Mouse (Mus musculus): ENCODE data around the gene Meltf. TPM values are rescaled to one million over a fixed set of nuclear protein-coding genes. Genes with fewer than 3 reads are reported as not detected.

Gene Meltf
- 0.09 and 0.16 TPM in 2 replicates for polyA plus RNA-seq (2015; fragmentation: Nextera tagmentation; extraction: Ambion mirVana)

GRCm38 (mm10) chr16:31878573-31879257 is at the start of gene Meltf:
Gene Meltf (plus strand): TSS chr16:31878810.
- WGBS: 35% methylated on average over 21 of the region's 21 CpGs
- peak; percentile 41; the same call in 1 of the 2 replicates for ATAC-seq

DNA sequence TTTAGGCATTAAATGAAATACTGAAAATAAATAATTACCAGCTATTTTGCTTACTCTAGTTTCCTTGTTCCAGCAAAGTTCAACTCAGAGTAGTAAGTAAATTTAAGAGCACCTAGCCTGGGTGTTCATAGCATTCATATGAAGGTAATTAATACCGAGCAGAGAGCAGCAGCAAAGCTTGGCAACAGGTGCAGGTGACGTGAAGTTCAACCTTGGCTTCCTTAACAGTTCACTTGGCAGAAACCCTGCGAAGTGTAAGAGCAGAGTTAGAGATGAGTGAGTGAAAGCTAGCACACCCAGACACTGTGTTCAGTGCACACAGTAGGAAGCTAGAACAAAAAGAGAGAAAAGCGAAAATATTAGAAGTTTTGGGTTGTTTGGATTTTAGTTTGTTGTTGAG is 47.9 kb upstream of the Meltf start:
- WGBS: 92% methylated on average over 4 of the region's 4 CpGs
- ATAC-seq: no peak
- no peak overlapping the region for H3K27ac ChIP-seq
- no peak overlapping the region for H3K4me2 ChIP-seq
- H3K4me3 ChIP-seq: no peak overlapping the region
- H3K9me3 ChIP-seq (replicated peaks): no peaks in the 10 kb centered on the region
- peaks cover 21% of the 10 kb centered on the region; the same call in 1 of the 2 replicates for H3K36me3 ChIP-seq (ENCODE audit: poor library complexity, severe bottlenecking)
- H3K4me1 ChIP-seq: peaks cover 8% of the 10 kb centered on the region
- no peak overlapping the region for H3K9ac ChIP-seq
- no peaks in the 10 kb centered on the region for H3K27me3 ChIP-seq

More at GRCm38 (mm10) chr16:31878573-31879257, at the start of gene Meltf:
- Histone ChIP-seq H3K27me3 (peaks cover 3% of the 10 kb centered on the region; the same call in 1 of the 2 replicates), H3K4me1 (peaks cover 4% of the 10 kb centered on the region), H3K4me2 (peak within 1 kb of the TSS; percentile 11; the same call in 1 of the 2 replicates), H3K4me3 (no peak within 1 kb of the TSS), H3K36me3 (ENCODE audit: poor library complexity, severe bottlenecking) (peaks cover 13% of the 10 kb centered on the region), H3K27ac (no peak within 1 kb of the TSS), H3K9ac (no peak within 1 kb of the TSS), H3K9me3 (replicated peaks) (no peaks in the 10 kb centered on the region)

- no peak overlapping the region for H3K4me3 ChIP-seq
- no peaks in the 10 kb centered on the region for H3K27me3 ChIP-seq
- H3K9ac ChIP-seq: no peak overlapping the region
- 93% methylated on average over 10 of the region's 10 CpGs for WGBS
- H3K4me1 ChIP-seq: peaks cover 4% of the 10 kb centered on the region
- H3K36me3 ChIP-seq (ENCODE audit: poor library complexity, severe bottlenecking): peaks cover 22% of the 10 kb centered on the region; the same call in 1 of the 2 replicates
- H3K4me2 ChIP-seq: no peak overlapping the region
- no peaks in the 10 kb centered on the region for H3K9me3 ChIP-seq (replicated peaks)
- ATAC-seq: no peak
- H3K27ac ChIP-seq: no peak overlapping the region
Observed at GRCm38 (mm10) chr16:31832630-31833422, 45.8 kb upstream of the Meltf start.

GRCm38 (mm10) chr16:31834011-31834584 is 44.5 kb upstream of the Meltf start:
- Histone ChIP-seq H3K9ac (no peak overlapping the region), H3K4me2 (no peak overlapping the region), H3K27me3 (no peaks in the 10 kb centered on the region), H3K4me3 (no peak overlapping the region), H3K36me3 (ENCODE audit: poor library complexity, severe bottlenecking) (peaks cover 30% of the 10 kb centered on the region), H3K9me3 (replicated peaks) (no peaks in the 10 kb centered on the region), H3K4me1 (peaks cover 4% of the 10 kb centered on the region), H3K27ac (peak overlapping the region; percentile 21)
- ATAC-seq: no peak
- 58% methylated on average over 7 of the region's 7 CpGs for WGBS

DNA sequence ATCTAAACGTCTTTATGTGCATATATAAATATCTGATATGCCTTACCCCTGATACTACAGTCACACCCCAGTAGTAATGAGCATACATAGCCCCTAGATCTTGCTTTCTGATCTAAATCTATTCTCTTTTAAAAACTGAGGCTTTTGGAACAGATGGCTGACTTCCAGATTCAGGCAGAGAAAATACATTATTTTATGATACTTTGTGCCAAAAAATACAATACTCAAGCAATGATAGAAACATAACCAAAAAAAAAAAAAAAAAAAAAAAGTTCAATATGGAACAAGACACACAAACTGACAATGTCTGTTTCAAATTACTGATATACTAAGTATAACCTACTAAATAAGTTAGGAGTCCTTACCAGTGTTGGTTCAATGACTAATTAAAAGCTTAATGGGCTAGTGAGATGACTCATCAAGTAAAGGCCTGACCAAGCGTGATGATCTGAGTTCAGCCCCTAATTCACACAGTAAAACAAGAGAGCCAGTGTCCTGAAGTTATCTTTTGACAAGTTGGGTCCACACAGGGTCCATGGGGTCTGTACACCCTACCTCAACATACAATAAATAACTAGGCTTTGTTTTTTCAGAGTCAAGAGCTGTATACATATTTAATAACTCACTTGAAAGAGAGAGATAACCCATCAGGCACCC is 43.8 kb upstream of the Meltf start:
- WGBS: 65% methylated on average over 2 of the region's 2 CpGs
- no peak overlapping the region for H3K9ac ChIP-seq
- H3K27ac ChIP-seq: no peak overlapping the region
- H3K27me3 ChIP-seq: no peaks in the 10 kb centered on the region
- H3K9me3 ChIP-seq (replicated peaks): no peaks in the 10 kb centered on the region
- peaks cover 4% of the 10 kb centered on the region for H3K4me1 ChIP-seq
- peaks cover 25% of the 10 kb centered on the region for H3K36me3 ChIP-seq (ENCODE audit: poor library complexity, severe bottlenecking)
- no peak for ATAC-seq
- no peak overlapping the region for H3K4me2 ChIP-seq
- no peak overlapping the region for H3K4me3 ChIP-seq

DNA sequence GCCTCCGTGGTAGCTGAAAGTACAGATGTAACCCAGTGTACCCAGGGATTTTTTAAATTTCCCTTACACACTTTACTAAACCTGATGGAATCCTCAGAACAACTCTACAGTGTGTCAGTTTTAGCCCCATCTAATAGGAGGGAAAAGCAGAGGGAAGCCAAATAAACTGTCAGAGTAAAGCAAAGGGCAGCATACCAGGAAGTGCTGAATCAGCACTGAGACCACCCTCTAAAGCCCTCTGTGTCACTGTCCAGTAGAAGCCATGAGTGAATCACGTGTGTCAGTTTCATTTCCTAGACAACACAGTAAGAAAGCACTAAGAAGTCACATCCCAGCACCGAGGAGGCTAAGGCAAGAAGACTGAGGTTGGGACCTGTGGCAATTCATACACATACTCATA is 41.2 kb upstream of the Meltf start:
- H3K4me2 ChIP-seq: no peak overlapping the region
- H3K36me3 ChIP-seq (ENCODE audit: poor library complexity, severe bottlenecking): peaks cover 24% of the 10 kb centered on the region
- H3K4me1 ChIP-seq: peaks cover 4% of the 10 kb centered on the region
- no peaks in the 10 kb centered on the region for H3K27me3 ChIP-seq
- H3K4me3 ChIP-seq: no peak overlapping the region
- H3K9me3 ChIP-seq (replicated peaks): no peaks in the 10 kb centered on the region
- WGBS: 90% methylated on average over 3 of the region's 3 CpGs
- no peak for ATAC-seq
- no peak overlapping the region for H3K27ac ChIP-seq
- H3K9ac ChIP-seq: no peak overlapping the region

GRCm38 (mm10) chr16:31844246-31844645 is 34.4 kb upstream of the Meltf start:
- Histone ChIP-seq H3K9ac (no peak overlapping the region), H3K4me3 (no peak overlapping the region), H3K27ac (no peak overlapping the region), H3K36me3 (ENCODE audit: poor library complexity, severe bottlenecking) (0 out of 2 replicates have a peak, but pooled peaks cover 12% of the 10 kb centered on the region), H3K27me3 (no peaks in the 10 kb centered on the region), H3K4me2 (no peak overlapping the region), H3K4me1 (no peaks in the 10 kb centered on the region), H3K9me3 (replicated peaks) (no peaks in the 10 kb centered on the region)
- WGBS: 90% methylated on average over 3 of the region's 3 CpGs
- no peak for ATAC-seq

GRCm38 (mm10) chr16:31846763-31847162 is 31.8 kb upstream of the Meltf start:
- H3K4me1 ChIP-seq: no peaks in the 10 kb centered on the region
- ATAC-seq: no peak
- H3K4me2 ChIP-seq: no peak overlapping the region
- no peak overlapping the region for H3K4me3 ChIP-seq
- peaks cover 14% of the 10 kb centered on the region; the same call in 1 of the 2 replicates for H3K36me3 ChIP-seq (ENCODE audit: poor library complexity, severe bottlenecking)
- H3K27me3 ChIP-seq: no peaks in the 10 kb centered on the region
- no peaks in the 10 kb centered on the region for H3K9me3 ChIP-seq (replicated peaks)
- 69% methylated on average over 10 of the region's 10 CpGs for WGBS
- no peak overlapping the region for H3K9ac ChIP-seq
- no peak overlapping the region for H3K27ac ChIP-seq

GRCm38 (mm10) chr16:31863920-31864319 is 14.7 kb upstream of the Meltf start:
- Histone ChIP-seq H3K9ac (no peak overlapping the region), H3K4me1 (no peaks in the 10 kb centered on the region), H3K4me2 (no peak overlapping the region), H3K27ac (no peak overlapping the region), H3K27me3 (no peaks in the 10 kb centered on the region), H3K4me3 (no peak overlapping the region), H3K36me3 (ENCODE audit: poor library complexity, severe bottlenecking) (peaks cover 80% of the 10 kb centered on the region), H3K9me3 (replicated peaks) (peaks cover 4% of the 10 kb centered on the region)
- WGBS: 96% methylated on average over 5 of the region's 5 CpGs
- no peak for ATAC-seq

DNA sequence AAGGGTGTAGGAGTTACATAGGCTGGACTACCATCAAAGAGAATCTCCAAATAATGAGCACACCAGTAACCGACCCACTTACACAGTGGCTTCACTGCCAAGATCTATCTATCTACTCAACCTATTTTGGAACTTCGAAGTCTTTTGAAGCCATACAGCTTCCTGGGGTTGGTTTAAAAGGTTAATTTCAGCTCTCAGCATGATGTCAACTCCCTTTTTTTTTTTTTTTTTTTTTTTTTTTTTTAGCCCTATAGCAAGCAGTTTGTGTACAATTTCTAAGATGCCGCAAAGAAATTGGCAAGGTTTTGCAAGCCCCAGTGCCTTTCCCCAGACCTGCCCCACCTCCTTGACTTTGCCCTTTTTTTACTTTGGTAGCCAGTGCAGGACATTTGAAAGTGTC is 13.4 kb upstream of the Meltf start:
- WGBS: 45% methylated on average over 3 of the region's 3 CpGs
- Histone ChIP-seq H3K9ac (no peak overlapping the region), H3K36me3 (ENCODE audit: poor library complexity, severe bottlenecking) (peaks cover 71% of the 10 kb centered on the region), H3K27me3 (no peaks in the 10 kb centered on the region), H3K4me3 (no peak overlapping the region), H3K27ac (no peak overlapping the region), H3K4me2 (no peak overlapping the region), H3K9me3 (replicated peaks) (peaks cover 4% of the 10 kb centered on the region), H3K4me1 (no peaks in the 10 kb centered on the region)
- no peak for ATAC-seq

DNA sequence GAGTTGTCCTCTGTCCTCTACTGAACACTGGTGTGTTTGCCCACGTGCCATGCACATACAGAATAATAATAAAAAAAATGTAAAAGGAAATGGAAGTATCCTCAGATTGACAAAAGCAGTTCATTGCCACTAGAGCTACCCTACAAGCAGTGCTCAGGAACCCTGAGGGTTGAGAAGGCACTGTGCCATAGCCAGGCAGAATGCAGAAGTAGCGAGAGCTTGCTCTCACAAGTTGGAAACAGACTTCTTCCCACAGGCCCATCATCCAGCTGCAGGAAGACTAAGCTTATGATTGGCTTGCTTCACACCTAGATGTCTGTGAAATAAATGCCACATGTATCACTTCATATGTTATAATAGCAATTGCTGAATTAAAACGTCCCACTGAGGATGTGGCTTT is 11.7 kb upstream of the Meltf start:
- Histone ChIP-seq H3K4me2 (no peak overlapping the region), H3K27ac (no peak overlapping the region), H3K9me3 (replicated peaks) (no peaks in the 10 kb centered on the region), H3K4me1 (no peaks in the 10 kb centered on the region), H3K27me3 (no peaks in the 10 kb centered on the region), H3K9ac (no peak overlapping the region), H3K4me3 (no peak overlapping the region), H3K36me3 (ENCODE audit: poor library complexity, severe bottlenecking) (peaks cover 64% of the 10 kb centered on the region)
- ATAC-seq: no peak
- WGBS: 94% methylated on average over 3 of the region's 3 CpGs

DNA sequence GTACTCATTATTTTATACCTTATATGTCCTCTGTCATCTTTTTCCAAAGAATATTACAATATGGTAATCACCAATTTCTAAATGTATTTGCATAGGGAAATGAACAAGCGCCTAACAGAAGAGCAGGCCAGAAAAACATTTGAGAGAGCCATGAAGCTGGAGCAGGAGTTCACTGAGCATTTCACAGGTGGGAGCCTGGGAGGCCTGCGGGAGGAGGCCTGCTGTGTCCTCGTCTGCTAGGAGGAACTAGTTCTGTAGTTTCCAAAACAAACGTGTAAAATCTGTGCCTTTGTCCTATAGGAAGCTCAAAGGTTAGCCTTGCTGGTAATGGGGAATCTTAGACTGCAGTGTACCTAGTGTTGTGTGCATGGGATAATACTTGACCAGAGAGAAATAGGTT is 10.9 kb upstream of the Meltf start:
- Histone ChIP-seq H3K9me3 (replicated peaks) (no peaks in the 10 kb centered on the region), H3K9ac (no peak overlapping the region), H3K4me2 (no peak overlapping the region), H3K4me1 (no peaks in the 10 kb centered on the region), H3K27me3 (no peaks in the 10 kb centered on the region), H3K27ac (no peak overlapping the region), H3K36me3 (ENCODE audit: poor library complexity, severe bottlenecking) (peaks cover 62% of the 10 kb centered on the region), H3K4me3 (no peak overlapping the region)
- no peak for ATAC-seq
- 84% methylated on average over 4 of the region's 4 CpGs for WGBS
